Mouse (Mus musculus) left cerebral cortex, postnatal 4 days (tissue): Measurements from ENCODE around the gene Cfap97d1. TPM values are rescaled to one million over a fixed set of nuclear protein-coding genes. Genes with fewer than 3 reads are reported as not detected.

Experiments
- DNase-seq: peaks from one replicate; pipeline ENCODE4 v3.0.0-alpha.2; 2022
- intact Hi-C: fragments of 180-260 bp; cut with DNase I; formaldehyde crosslinking; loops from one replicate; pipeline ENCODE4 v1.15.1; 2025
- total RNA-seq, 2 experiments: library from RNA; stranded (reverse); gene quantifications; 2 replicates each; pipeline ENCODE4 v1.2.3; 2021

The Cfap97d1 gene
- total RNA-seq = not detected

DNA sequence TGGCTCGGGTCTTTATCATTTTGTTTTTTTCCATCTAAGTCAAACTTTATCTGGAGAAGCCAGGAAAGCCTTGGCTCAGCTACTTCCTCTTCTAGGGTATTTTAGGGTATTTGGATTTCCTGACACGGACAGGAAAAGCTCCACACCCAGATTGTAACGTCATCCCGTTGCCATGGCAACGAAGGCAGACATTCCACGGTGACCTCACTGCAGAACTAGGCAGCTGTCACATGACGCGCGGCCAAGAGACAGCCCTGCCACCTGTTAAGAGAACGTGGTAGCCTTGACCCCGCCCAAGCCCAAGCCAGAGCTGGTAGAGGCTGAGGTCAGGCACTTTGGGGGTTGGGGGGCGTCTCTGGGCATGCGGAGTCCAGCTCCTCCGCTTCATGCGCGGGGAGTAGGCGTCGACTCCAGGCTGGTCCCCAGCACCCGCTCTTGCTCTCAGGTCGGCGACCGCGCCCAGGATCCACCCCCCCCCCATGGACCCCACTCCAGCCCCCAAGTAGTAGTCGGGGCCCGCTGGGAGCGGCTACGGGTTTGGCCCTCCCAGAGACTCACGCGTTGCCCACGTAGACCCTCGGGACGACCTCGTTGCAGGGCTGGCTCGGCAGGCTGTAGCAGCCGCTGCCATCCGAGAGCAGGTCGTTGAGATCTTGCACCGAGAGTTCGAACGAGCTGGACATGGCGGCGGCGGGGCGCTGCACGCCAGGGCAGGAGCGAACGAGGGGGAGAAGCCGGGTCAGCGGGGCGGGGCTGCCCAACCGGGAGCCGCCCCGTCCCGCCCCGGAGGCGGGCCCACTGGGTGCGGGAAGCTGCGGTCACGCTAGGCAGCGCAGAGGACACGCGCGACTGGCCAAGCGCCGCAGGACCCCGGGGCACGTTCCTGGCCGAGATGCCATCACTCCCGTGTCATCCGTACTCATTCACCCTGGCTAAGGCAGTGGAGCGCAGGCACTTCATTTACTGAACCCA lies at the start of gene Cfap97d1:
TSS of gene Cfap97d1 (plus strand) at position 226 of the 972 bp plus-strand sequence.
- peak; percentile 93 for DNase-seq
- intact Hi-C loops = no loop called here

DNA sequence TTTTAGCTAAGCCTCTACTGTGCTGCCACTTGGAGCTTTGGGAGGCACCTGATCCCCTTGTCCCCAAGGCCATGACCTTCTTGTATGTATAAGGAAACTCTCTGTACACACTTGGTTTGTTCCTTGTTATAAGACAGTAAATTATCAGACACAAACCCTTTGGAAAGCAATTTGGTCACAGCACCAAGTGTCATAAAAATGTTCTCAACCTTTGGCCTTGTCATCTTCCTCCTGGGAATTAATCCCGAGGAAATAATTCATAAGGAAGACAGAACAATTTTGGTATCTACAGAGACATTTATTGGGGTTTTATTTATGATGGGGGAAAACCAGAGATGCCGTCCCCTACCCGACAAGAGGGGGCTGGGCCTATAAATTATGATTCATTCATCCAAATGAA lies 48.3 kb upstream of the Cfap97d1 start:
- intact Hi-C loops = no loop called here
- DNase-seq = no peak

DNA sequence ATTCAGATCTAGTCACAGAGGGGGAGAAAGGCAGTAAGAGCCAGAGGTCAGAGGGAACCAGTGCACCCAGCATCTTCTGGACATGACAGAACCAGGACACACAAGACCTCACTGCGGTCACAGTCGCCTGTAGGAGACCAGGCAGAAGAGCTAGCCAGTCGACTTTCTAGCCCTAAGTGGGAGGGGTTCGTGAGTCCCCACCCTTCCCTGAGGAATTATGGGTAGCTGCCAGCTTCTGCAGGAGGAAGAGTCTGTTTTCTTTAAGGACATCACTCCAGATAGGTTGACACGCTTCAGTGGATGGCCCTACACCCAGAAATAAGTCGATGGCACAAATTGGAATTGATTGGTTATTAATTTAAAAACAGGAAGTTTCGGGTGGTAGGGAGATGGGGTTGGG lies 47.7 kb upstream of the Cfap97d1 start:
- intact Hi-C loops = no loop called here
- DNase-seq = no peak

DNA sequence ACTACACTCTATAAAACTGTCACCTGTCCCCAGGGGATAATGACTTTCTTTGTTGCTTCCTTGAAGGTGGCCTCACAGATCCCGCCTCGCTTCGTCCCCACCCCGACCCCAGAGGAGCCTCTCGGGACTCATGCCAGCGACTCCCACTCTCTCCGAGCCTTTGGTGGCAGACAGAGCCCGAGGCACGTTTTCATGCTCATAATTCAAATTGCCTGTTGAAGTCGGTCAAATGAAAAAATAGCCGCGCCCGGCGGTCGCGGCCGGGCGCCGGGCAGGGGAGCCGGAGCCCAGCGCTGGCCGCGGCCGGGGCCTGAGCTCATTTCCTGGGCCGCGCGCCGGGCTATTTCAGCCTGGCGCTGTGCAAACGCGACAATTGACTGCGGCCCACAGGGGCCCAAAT lies 47.0 kb upstream of the Cfap97d1 start:
- DNase-seq = peak; percentile 32
- intact Hi-C loops = no loop called here

DNA sequence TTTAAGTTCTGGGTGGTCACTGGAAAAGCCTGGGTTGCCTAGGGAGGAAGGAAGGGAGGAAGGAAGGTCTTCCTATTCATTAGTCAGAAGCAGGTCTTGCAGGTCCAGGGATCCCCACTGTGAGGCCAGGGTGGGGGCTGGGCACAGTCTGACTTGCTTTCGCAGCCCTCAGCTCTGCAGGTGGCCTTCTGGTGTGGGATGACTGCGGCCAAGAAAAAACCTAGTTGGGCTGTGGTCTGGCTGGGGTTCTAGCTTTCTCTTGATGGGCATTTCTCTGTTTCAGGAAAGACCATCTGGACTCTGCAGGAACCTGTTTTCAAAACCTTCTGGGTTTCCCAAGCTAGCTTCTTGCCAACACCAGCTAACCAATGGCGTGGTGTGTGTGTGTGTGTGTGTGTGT lies 41.0 kb upstream of the Cfap97d1 start:
- peak; percentile 66 for DNase-seq
- intact Hi-C loops = no loop called here

DNA sequence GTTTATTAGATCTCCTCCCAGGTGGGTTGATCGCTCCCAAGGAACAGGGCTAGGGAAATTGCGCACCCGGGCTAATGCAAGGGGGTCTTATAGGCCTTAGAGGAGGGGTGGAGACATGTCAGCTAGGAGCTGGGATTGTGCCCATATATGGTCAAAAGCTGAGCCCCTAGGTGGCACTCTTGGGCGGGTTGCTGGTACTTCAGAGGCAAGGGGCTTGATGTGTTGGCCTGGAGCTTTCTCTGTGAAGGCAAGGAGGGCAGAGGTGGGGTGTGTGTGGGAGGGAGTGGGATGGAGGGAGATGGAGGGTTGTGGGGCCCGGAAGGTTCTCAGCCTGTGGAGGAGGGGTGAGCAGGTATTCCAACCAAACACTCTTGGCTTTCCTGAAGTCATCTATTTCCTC lies 37.6 kb upstream of the Cfap97d1 start:
- no peak for DNase-seq
- intact Hi-C loops = no loop called here

DNA sequence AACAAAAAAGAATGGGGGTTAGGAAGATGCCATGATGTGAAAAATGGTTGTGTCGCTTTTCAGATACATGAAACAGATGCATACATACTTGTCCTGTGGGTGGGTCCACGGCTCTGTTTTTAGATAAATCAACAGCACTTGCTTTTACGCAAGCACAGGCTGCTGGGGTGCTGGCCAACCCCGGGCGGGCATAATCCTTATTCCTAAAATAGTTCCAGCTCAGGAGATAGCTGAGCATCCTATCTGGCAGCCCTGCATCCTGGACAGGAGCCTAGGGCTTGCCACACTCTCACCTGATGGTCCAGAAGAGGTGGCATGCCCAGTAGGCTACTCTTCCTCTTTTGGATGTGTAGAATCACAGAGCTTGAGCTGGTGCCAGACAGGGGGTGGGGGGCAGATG lies 34.1 kb upstream of the Cfap97d1 start:
- intact Hi-C loops = no loop called here
- no peak for DNase-seq

DNA sequence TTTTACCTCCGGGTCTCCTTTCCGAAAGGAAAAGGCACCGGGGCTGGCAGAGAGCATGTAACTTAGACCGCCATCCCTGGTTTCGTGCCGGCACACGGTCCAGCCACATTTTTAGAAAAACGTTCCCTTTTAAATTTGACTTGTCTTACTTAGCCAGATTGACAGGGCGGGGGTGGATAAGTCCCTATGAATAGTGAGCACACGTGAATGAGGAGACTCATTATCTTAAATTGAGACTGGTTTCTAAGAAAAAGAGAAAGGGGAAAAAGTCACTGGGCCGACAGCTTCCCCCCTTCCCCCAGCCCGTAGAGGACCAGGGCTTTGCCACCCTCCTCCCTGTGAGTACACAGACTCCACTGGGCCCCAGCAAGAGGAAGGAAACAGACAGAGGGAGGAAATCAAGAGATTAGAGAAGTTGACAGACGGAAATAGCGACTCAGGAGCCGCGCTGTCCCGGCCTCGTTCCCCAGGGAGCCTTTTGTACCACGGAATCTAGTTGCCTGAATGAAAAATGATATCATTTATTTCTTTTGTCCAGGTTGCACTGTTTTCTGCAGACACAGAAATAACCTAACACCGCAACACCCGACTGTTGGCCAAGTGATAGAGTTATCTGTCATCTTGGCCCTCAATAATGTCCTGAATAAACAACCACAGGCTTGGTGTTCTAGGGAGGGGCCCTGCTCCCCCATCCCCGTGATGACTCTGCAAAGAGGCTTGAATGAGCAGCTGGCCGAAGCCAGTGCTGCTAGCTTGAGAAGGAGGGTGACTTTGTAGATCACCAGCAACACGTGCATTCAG lies 31.3 kb upstream of the Cfap97d1 start:
- intact Hi-C loops = no loop called here
- no peak for DNase-seq

DNA sequence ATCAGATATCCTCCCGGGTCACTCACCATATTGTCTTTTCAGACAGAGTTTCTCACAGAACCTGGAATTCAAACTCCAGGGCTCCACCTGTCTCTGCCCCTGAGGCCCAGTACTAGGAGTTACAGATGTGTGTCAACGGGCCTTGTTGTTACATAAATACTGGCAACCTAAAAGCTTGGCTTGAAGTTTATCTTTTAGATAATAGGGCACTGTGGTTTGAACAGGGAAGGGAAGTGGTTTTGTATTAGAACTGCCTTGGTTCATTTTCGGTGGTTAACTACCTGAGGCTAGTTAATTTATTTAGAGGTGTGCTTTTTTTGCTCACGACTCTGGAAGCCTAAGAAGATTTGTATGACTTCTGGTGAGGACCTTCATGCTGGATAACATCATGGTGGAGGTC lies 30.6 kb upstream of the Cfap97d1 start:
- intact Hi-C loops = no loop called here

DNA sequence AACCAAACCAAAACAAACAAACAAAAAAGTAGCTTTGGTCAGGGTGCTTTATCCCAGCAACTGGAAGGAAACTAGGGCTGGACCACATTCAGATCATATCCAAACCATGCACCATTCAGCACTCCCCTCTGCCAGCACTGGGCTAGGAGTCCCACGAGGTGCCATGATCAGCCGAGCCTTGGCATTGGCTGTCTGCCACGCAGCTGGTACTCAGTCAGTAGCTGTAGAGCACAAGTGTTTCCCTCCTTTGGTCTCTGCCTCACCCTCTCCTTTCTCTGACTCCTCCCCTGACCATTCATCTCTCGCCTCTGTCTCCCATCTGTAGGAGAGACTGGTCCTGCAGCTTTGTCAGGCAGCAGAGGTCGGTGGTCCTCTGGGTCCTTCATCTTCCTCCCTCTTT lies 26.6 kb upstream of the Cfap97d1 start:
- DNase-seq = peak; percentile 68
- intact Hi-C loops = no loop called here

More for the DNA sequence above, 30.6 kb upstream of the Cfap97d1 start:
- DNase-seq = no peak

DNA sequence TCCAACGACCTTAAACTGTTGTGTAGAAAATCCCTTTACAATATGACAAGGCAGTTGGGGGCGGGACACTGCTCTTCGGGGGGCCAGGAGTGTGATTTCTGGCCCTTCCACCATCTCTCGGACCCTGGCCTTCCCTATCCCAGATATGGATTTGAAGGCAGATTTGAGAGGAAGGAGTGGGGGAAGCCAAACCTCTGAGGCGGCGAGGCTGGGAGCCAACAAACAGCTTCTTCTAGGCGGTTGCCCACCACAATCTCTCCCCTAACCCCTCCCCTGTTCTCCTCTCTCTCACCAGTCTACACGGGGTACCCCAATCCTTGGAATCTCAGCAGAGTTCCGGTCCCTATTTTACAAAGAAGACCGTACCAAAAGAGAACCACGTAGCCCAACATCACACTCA lies 21.0 kb upstream of the Cfap97d1 start:
- intact Hi-C loops = no loop called here
- DNase-seq = no peak

DNA sequence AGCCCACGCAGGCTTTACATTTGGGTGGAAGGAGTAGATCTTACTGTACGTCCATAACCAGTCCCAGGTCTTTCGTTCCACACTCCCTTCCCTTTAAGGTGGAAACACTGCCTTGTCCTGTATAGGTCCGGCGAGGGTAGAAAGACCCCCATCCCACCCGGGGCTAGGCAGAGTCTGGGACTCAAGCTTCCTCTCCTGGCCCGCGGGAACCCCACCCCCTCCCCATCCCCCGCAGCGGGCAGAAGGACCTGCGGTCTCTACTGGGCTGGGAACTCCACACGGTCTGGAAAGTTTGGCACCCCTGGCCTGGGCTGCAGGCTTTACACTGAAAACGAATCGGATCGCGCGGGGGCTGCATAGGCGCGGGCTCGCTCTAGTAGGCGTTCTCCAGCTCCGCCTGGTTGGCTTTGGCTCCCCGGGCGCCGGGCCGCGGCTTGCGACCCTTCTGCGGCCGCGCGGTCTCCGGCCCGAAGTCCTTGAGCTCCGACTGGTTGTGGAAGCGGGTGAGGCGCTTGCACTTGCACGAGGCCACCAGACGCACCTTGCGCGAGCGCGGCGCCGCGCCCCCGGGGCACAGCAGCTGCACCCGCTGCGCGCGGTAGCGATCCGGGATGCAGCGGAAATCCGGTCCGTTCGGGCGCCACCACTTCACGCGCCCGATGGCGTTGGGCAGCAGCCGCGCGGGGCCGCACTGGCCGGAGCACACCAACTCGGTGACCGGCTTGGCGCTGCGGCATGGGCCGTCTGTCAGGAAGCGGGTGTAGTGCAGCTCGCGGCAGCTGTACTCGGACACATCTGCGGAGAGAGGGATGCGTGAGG lies 20.4 kb upstream of the Cfap97d1 start:
- intact Hi-C loops = no loop called here
- DNase-seq = peak; percentile 39

DNA sequence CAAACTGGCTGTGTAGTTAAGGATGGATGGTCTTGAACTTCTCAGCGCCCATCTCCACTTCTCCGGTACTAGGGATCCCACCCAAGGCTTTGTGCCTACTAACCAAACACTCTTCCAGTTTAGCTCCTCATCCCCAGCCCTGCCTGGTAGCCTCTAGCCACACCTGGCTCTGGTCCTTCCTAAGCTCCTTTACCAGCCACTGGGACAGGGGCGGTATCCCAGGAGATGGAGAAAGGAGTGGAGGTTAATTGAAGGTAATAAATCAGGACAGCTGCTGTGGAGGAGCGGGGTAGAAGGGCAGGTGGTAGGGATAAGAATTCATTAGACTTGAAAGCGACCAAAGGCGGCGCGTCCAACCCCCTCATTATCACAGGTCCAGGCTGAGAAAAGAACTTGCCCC lies 19.4 kb upstream of the Cfap97d1 start:
- intact Hi-C loops = loop anchor here (5.0 kb wide), 1 partner anchor 152 kb away; no protein-coding TSS in a partner anchor
- no peak for DNase-seq

DNA sequence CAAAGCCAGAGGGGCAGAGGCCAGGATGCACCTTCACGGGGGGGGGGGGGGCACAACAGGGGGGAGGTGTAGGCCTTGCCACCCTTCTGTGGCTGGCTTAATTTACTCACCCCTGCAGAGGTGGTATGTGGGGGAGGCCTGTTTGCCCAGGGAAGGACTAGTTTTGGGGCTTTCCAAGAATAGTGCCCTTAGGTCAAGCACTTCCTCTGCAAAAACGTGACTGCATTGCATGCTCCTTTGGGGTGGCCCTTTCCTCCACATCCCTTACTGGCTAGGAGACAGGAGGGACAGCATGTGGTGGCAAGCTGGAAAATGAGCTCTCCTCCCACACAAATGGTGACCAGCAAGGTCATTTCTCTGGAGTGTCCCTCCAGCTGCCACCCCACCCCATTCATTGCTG lies 18.5 kb upstream of the Cfap97d1 start:
- intact Hi-C loops = loop anchor here (5.0 kb wide), 1 partner anchor 153 kb away; no protein-coding TSS in a partner anchor

DNA sequence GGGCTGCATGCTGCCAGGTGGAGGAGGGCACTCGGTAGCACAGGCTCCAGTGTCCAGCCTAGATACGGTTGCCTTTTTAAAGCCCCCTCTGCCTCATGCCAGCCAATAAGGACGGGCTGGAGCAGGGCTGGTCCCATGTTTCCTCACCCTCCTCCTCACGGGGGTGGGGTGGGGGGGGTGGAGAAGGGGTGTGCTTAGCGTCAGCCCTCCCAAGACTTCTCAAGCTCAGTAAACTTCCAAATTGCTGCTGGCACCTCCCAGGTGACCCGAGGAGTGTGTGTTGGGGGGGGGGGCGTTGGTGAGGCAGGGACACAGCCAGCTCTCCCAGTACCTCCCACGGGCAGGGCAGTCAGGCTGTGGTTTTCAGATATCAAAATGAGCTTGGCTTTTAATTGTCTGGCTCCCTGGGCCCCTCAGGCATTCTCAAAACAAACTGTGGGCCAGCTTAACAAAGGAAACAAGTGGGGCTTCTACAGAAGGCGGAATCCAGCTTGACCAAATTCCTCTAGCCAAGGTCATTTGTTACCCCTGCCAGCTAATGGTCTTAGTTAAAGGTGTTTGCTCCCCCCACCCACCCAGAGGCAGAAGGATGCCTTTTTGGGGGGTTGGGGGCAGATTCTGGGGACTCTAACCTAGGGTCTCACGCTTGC lies 17.0 kb upstream of the Cfap97d1 start, which contains the start of gene Sost:
TSS of gene Sost (minus strand) at position 51 of the 650 bp plus-strand sequence.
- intact Hi-C loops = loop anchor here (5.0 kb wide), 1 partner anchor 155 kb away; no protein-coding TSS in a partner anchor
- DNase-seq = no peak

More for the DNA sequence above, 18.5 kb upstream of the Cfap97d1 start:
- no peak for DNase-seq

DNA sequence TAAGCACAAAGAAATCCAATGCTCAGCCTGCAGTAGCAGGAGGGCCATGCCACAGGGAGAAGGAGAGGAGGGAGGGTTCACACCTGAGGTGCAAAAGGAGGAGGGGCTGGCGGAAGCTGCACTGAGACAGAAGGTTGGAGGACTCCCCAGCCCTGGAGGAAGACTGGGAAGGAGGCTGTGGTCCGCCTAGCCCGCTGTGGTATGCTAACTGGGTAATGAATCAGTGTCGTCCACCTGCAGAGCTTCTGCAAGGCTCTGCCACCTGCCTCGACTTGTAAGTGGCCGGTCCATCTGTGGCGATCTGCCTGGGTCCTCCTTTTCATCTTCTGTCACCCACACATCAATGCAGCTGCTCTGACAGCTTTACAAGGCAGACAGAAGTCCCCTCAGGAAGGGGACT lies 15.8 kb upstream of the Cfap97d1 start:
- DNase-seq = no peak
- intact Hi-C loops = loop anchor here (2.0 to 5.0 kb wide), 2 partner anchors 50 to 156 kb away; no protein-coding TSS in a partner anchor

DNA sequence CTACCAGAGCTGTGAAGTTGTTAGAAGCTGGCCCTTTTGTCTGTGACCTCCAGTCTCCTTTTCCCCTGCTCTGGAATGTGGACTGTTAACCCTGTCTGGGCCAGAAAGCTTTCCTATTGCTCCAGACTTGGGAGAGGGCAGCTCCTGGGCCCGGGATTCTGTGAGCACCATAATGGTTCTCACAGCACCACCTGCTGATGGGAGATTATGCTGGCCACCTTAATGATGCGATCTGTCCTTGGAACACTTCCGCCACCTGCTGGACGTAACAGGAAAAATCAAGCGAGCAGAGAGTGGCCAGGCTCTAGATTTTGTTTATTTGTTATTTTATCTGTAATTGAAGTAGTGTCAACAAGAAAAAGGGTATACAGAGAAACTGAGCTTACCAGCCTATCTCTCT lies 15.3 kb upstream of the Cfap97d1 start:
- peak; percentile 86 for DNase-seq
- intact Hi-C loops = loop anchor here (2.0 to 5.0 kb wide), 2 partner anchors 50 to 156 kb away; no protein-coding TSS in a partner anchor

DNA sequence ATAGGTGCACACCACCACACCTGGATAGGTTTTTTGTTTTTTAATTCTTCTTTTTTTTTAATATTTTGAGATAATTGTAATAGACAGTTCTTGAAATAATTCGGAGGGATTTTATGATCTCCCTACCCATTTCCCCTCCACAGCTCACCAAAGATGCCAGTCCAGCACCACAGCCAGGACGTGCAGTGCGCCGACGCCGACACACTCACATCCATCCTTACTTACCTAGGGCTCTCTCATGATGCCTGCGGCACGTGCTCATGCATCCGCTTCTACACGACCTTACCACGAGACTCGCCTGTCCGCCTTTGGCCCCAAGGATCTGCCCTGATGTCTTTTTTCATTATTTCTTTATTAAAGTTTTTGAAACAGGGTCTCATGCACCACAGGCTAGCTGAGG lies 14.2 kb upstream of the Cfap97d1 start:
- no peak for DNase-seq
- intact Hi-C loops = loop anchor here (2.0 to 5.0 kb wide), 2 partner anchors 51 to 158 kb away; no protein-coding TSS in a partner anchor

DNA sequence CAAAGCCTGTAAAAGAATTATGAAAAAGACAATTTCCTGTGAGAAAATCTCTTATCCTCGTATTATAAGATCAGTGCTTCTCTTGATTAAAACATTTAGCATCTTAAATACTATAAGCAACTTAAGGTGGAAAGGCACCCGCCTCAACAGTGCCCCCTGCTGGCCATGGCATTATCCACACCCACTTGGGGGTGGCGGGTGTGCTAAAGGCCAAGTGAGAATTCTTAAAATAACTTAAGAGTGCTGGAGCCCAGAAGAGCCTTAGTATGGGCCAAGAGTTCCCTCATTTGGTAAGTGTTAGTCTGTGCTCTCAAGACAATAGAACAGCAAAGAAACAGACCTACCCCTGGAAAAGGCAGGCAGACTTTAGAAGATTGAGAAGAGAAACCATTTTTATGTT lies 12.7 kb upstream of the Cfap97d1 start:
- intact Hi-C loops = no loop called here
- DNase-seq = no peak

DNA sequence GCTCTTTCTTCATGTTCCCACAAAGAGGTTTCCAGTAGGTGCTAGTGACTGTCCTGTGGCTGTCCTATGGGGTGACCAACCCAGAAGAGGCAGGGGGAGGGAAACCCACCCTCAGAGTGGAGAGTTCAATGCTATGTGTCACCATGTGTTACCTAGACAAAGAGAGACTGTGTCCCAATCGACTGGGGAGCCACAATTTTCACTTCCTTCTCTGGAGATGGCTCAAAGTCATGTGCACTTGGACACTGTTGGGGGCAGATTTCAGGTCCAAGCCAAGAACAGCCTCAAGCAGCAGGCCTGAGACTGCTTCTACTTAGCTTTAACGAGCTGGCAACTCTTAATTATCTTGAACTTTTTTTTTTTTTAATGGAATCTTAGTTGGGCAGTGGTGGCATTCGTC lies 12.0 kb upstream of the Cfap97d1 start:
- intact Hi-C loops = no loop called here

More for the DNA sequence above, 12.0 kb upstream of the Cfap97d1 start:
- no peak for DNase-seq
